Mouse (Mus musculus): ENCODE measurements around the gene Sh3tc1. TPM values are rescaled to one million over a fixed set of nuclear protein-coding genes. Genes with fewer than 3 reads are reported as not detected.

Gene Sh3tc1
- polyA plus RNA-seq, 1 experiment = 5.2 TPM

DNA sequence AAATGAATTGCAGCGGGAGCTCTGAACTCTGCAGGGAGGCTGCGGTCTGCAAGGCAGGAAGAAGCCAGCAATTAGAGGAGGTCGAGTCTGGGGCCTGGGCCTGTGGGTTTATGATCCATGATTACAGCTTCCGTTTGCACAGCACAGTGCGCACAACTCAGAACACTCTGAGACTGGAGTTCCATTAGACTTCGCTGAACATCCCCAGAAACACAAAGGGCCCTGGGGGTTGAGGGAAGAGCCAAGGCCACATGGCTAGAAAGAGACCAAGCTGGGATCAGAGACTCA lies 34.3 kb upstream of the Sh3tc1 start:
- no peaks in the 10 kb centered on the region for H3K27me3 ChIP-seq (ENCODE audit: control insufficient read depth, insufficient read depth, low read length)
- H3K27ac ChIP-seq (ENCODE audit: control insufficient read depth, insufficient read depth, low read length) = no peak overlapping the region
- peaks cover 23% of the 10 kb centered on the region for H3K4me1 ChIP-seq (replicated peaks; ENCODE audit: control insufficient read depth, insufficient read depth, low read length)
- 7% methylated on average over 6 of the region's 6 CpGs for WGBS
- H3K4me3 ChIP-seq (ENCODE audit: control insufficient read depth, insufficient read depth, low read length) = no peak overlapping the region
- TF ChIP-seq CTCF (IDR thresholded peaks at IDR 0.05; ENCODE audit: borderline replicate concordance, control insufficient read depth, extremely low read depth, insufficient read depth, low read length, poor library complexity) = no peak
- no peak for DNase-seq
- no peaks in the 10 kb centered on the region for H3K36me3 ChIP-seq (ENCODE audit: control insufficient read depth, insufficient read depth, low read length)

DNA sequence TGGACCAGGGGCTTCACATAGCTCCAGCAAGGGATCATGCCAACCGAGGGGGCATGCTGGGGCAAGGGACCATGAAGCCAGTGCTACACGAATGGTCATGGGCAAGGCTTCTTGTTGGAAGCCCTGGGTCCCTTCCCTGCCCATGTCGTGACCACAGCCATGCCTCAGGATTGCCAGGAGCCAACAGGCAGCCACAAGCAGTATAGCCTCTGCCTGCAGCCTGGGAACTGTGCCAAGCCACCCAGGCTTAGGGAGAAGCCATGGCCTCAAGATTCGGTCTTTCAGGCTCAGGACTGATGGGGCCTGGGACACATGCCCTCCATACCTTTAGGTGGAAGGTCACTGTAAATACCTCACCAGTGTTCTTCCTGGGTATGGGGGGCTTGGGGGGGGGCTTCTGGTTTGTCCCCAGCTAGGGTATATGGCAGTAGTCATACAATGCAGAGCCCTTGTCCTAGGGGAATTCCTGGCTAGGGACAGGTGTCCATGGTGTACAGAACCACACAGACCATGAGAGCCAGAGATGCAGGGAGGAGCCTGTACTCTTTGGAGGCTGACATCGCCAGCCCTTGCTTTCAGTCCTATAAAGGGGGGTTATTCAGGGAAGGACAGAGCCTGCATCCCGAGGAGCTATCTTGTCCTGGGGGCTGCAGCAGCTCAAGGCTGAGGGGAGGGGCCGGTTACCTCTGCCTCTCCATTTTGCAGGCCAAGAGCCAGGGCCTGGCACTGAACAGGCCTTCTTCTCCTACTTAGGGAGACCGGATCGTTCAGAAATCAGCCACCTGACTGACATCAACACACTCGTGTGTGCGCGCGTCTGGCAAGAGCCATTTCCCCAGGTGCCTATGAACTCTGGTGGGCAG lies 33.7 kb upstream of the Sh3tc1 start:
- 35% methylated on average over 13 of the region's 13 CpGs for WGBS
- Histone ChIP-seq H3K27ac (ENCODE audit: control insufficient read depth, insufficient read depth, low read length) (no peak overlapping the region), H3K27me3 (ENCODE audit: control insufficient read depth, insufficient read depth, low read length) (no peaks in the 10 kb centered on the region), H3K4me3 (ENCODE audit: control insufficient read depth, insufficient read depth, low read length) (no peak overlapping the region), H3K4me1 (replicated peaks; ENCODE audit: control insufficient read depth, insufficient read depth, low read length) (peaks cover 23% of the 10 kb centered on the region), H3K36me3 (ENCODE audit: control insufficient read depth, insufficient read depth, low read length) (no peaks in the 10 kb centered on the region)
- no peak for TF ChIP-seq CTCF (IDR thresholded peaks at IDR 0.05; ENCODE audit: borderline replicate concordance, control insufficient read depth, extremely low read depth, insufficient read depth, low read length, poor library complexity)
- TF ChIP-seq POLR2A (IDR thresholded peaks at IDR 0.05; ENCODE audit: control insufficient read depth, extremely low read depth, insufficient read depth, low read length, poor library complexity) = no peak
- DNase-seq = no peak

DNA sequence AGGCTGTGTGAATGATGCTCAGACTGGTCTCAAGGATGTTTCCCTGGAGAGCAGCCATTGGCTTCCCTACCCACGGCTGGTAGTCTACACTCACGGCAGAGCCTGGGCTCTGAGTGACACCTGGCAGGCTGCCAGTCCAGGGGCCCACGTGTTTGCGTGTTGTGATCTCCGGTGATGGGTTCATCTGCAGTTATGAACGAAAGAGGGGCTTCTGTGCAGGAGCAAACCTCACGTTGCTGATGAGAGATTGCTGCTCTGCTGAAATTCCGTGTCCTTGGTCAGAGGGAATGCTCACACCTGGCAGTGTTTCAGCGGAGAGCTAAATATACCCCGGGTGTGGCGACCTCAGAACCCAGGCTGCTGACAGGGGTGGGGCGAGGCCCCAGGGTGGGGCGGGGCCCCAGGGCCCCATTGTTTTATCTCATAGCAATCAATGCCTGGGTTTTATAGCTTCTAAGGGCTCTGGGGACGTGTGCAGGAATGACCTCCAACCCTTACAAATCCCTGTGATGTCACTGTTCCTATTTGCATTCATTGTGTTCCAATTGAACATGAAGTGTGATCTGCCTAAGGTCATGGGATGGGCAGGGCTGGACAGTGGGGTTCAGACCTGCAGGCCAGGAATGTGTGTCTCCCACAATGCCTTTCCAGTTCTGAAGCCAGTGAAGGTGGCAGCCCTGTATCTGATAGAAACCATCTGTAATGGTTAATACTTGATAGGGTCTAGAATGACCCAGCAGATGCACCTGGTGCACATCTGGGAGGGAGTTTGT lies 31.3 kb upstream of the Sh3tc1 start:
- Histone ChIP-seq H3K36me3 (ENCODE audit: control insufficient read depth, insufficient read depth, low read length) (no peaks in the 10 kb centered on the region), H3K4me1 (replicated peaks; ENCODE audit: control insufficient read depth, insufficient read depth, low read length) (peaks cover 32% of the 10 kb centered on the region), H3K27ac (ENCODE audit: control insufficient read depth, insufficient read depth, low read length) (no peak overlapping the region), H3K27me3 (ENCODE audit: control insufficient read depth, insufficient read depth, low read length) (no peaks in the 10 kb centered on the region), H3K4me3 (ENCODE audit: control insufficient read depth, insufficient read depth, low read length) (no peak overlapping the region)
- WGBS = 20% methylated on average over 14 of the region's 14 CpGs
- DNase-seq = no peak
- TF ChIP-seq CTCF (IDR thresholded peaks at IDR 0.05; ENCODE audit: borderline replicate concordance, control insufficient read depth, extremely low read depth, insufficient read depth, low read length, poor library complexity) (no peak), POLR2A (IDR thresholded peaks at IDR 0.05; ENCODE audit: control insufficient read depth, extremely low read depth, insufficient read depth, low read length, poor library complexity) (no peak)

DNA sequence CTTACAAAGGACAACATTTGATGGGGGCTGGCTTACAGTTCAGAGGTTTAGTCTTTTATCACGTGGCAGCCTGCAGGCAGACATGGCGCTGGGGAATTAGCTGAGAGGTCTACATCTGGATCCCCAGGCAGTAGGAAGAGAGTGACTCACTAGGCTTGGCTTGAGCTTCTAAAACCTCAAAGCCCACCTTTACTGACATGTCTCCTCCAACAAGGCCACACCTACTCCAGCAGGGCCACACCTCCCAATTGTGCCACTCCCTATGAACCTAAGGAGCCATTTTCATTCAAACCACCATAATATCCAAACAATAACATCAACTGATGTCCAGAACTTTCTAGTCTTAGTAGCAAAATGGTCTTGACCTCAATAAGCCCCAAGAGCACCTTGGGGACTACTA lies 30.5 kb upstream of the Sh3tc1 start:
- Histone ChIP-seq H3K27me3 (ENCODE audit: control insufficient read depth, insufficient read depth, low read length) (no peaks in the 10 kb centered on the region), H3K4me3 (ENCODE audit: control insufficient read depth, insufficient read depth, low read length) (no peak overlapping the region), H3K4me1 (replicated peaks; ENCODE audit: control insufficient read depth, insufficient read depth, low read length) (peaks cover 35% of the 10 kb centered on the region), H3K36me3 (ENCODE audit: control insufficient read depth, insufficient read depth, low read length) (no peaks in the 10 kb centered on the region), H3K27ac (ENCODE audit: control insufficient read depth, insufficient read depth, low read length) (no peak overlapping the region)
- DNase-seq = no peak
- TF ChIP-seq POLR2A (IDR thresholded peaks at IDR 0.05; ENCODE audit: control insufficient read depth, extremely low read depth, insufficient read depth, low read length, poor library complexity) (no peak), CTCF (IDR thresholded peaks at IDR 0.05; ENCODE audit: borderline replicate concordance, control insufficient read depth, extremely low read depth, insufficient read depth, low read length, poor library complexity) (no peak)
- WGBS = 95% methylated on average over 2 of the region's 2 CpGs

DNA sequence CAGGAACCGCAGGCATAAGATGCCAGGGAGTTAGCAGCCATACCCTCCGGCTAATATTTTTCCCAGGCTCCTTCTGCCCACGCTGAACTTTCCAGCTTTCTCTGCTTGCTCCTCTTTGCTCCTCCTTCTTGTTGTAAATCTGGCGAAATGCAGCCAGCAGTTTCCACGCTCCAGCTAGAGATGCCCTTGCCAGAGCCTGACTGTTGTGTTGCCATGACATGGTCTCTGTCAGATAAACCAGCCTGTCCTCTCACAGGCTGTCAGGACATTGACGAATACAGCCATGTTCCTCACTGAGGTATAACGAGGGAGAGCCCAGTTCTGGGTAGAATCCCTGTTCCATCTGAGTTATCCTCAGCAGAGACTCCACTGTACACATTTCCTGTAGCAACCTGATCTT lies 29.2 kb upstream of the Sh3tc1 start:
- no peaks in the 10 kb centered on the region for H3K27me3 ChIP-seq (ENCODE audit: control insufficient read depth, insufficient read depth, low read length)
- no peak for TF ChIP-seq CTCF (IDR thresholded peaks at IDR 0.05; ENCODE audit: borderline replicate concordance, control insufficient read depth, extremely low read depth, insufficient read depth, low read length, poor library complexity)
- TF ChIP-seq POLR2A (IDR thresholded peaks at IDR 0.05; ENCODE audit: control insufficient read depth, extremely low read depth, insufficient read depth, low read length, poor library complexity) = no peak
- H3K36me3 ChIP-seq (ENCODE audit: control insufficient read depth, insufficient read depth, low read length) = no peaks in the 10 kb centered on the region
- WGBS = 93% methylated on average over 7 of the region's 7 CpGs
- DNase-seq = no peak
- H3K27ac ChIP-seq (ENCODE audit: control insufficient read depth, insufficient read depth, low read length) = no peak overlapping the region
- H3K4me1 ChIP-seq (replicated peaks; ENCODE audit: control insufficient read depth, insufficient read depth, low read length) = peaks cover 28% of the 10 kb centered on the region
- H3K4me3 ChIP-seq (ENCODE audit: control insufficient read depth, insufficient read depth, low read length) = no peak overlapping the region

DNA sequence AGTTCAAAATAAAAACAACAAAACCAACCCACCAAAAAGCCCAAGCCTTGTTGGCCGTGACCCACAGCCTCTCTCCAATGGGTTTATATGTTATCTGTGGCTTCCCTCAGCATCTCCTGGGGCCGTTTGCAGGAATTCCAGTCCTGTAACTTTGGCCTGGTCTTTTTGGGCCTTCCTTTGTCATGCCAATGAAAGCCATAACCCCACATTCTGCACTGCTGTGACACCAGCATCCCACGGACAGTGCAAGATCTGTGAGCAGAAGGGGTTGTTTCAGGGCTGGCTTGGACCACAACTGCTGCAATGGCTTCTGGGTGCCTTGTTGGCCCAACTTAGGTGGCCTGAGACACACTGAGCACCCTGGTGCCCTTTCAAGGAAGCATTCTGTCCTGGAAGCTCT lies 28.7 kb upstream of the Sh3tc1 start:
- TF ChIP-seq CTCF (IDR thresholded peaks at IDR 0.05; ENCODE audit: borderline replicate concordance, control insufficient read depth, extremely low read depth, insufficient read depth, low read length, poor library complexity) (no peak), POLR2A (IDR thresholded peaks at IDR 0.05; ENCODE audit: control insufficient read depth, extremely low read depth, insufficient read depth, low read length, poor library complexity) (no peak)
- Histone ChIP-seq H3K36me3 (ENCODE audit: control insufficient read depth, insufficient read depth, low read length) (no peaks in the 10 kb centered on the region), H3K27ac (ENCODE audit: control insufficient read depth, insufficient read depth, low read length) (no peak overlapping the region), H3K4me1 (replicated peaks; ENCODE audit: control insufficient read depth, insufficient read depth, low read length) (peaks cover 24% of the 10 kb centered on the region), H3K4me3 (ENCODE audit: control insufficient read depth, insufficient read depth, low read length) (no peak overlapping the region), H3K27me3 (ENCODE audit: control insufficient read depth, insufficient read depth, low read length) (no peaks in the 10 kb centered on the region)
- 81% methylated on average over 3 of the region's 3 CpGs for WGBS
- DNase-seq = no peak
